In the genomic region with DNA sequence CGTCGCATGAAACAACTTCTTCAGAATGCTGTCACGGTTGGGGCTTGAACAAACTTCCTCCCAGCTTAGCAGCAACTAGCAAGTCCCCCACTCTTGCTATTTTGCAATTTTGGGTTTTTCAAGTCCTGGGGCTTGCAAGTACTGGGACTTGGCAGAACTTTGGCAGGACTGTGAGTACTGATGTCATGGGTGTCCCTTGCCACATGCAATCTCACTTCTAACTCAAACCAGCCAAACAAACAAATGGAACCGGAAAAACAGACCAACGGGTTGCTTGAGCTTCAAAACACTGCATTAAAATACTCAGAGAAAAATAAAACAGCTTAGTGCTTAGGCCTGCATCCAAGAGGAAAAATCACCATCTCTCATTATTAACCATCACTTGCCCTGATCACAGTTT, we compare ENCODE assay signal across 16 mouse cellular contexts. TPM values are rescaled to one million over a fixed set of nuclear protein-coding genes. Genes with fewer than 3 reads are reported as not detected.
DNase-seq lines count a peak whose midpoint lies in the region; ATAC-seq and TF ChIP-seq lines count a peak whose summit lies in the region.
"Had no signal": no experiment of that assay in that cellular context is flagged by ENCODE, and none has a peak within 500 bp of the region (broad histone marks: within the 10 kb centered on the region; RNA-seq: fewer than 3 reads in every experiment).

No protein-coding gene starts in this region.

- no peak overlapping the region for H3K9ac ChIP-seq in limb, embryonic 12.5 days (replicated peaks)
- H3K9ac ChIP-seq in limb, embryonic 14.5 days (ENCODE audit: low read depth, low read length, severe bottlenecking) = no peak overlapping the region
- no peak overlapping the region for H3K9ac ChIP-seq in stomach, embryonic 16.5 days (ENCODE audit: low read length)
- no peak overlapping the region for H3K9ac ChIP-seq in intestine, embryonic 15.5 days
- H3K9ac ChIP-seq: heart, embryonic 15.5 days; neural tube, embryonic 15.5 days had no signal

- no peaks in the 10 kb centered on the region for H3K36me3 ChIP-seq in limb, embryonic 12.5 days
- no peaks in the 10 kb centered on the region for H3K36me3 ChIP-seq in limb, embryonic 10.5 days
- H3K36me3 ChIP-seq in limb, embryonic 14.5 days (ENCODE audit: control insufficient read depth, insufficient read depth, low read length) = no peaks in the 10 kb centered on the region
- no peaks in the 10 kb centered on the region for H3K36me3 ChIP-seq in stomach, embryonic 16.5 days (ENCODE audit: control insufficient read depth, insufficient read depth, low read length)
- no peaks in the 10 kb centered on the region for H3K36me3 ChIP-seq in intestine, embryonic 15.5 days
- H3K36me3 ChIP-seq: heart, embryonic 15.5 days; neural tube, embryonic 15.5 days had no signal

- H3K9me3 ChIP-seq in limb, embryonic 12.5 days = 0 out of 2 replicates have a peak, but pooled peaks cover 8% of the 10 kb centered on the region
- no peaks in the 10 kb centered on the region for H3K9me3 ChIP-seq in limb, embryonic 10.5 days (replicated peaks)
- H3K9me3 ChIP-seq in limb, embryonic 14.5 days (ENCODE audit: control insufficient read depth, low read length) = no peaks in the 10 kb centered on the region; the same call in 1 of the 2 replicates
- H3K9me3 ChIP-seq in stomach, embryonic 16.5 days (replicated peaks; ENCODE audit: control insufficient read depth, low read length) = 0 out of 2 replicates have a peak, but pooled peaks cover 5% of the 10 kb centered on the region
- H3K9me3 ChIP-seq in intestine, embryonic 15.5 days = no peaks in the 10 kb centered on the region
- H3K9me3 ChIP-seq: heart, embryonic 15.5 days; neural tube, embryonic 15.5 days had no signal

- no peak overlapping the region for H3K4me2 ChIP-seq in limb, embryonic 12.5 days
- no peak overlapping the region for H3K4me2 ChIP-seq in limb, embryonic 14.5 days (replicated peaks; ENCODE audit: low read depth, low read length, severe bottlenecking)
- no peak overlapping the region for H3K4me2 ChIP-seq in stomach, embryonic 16.5 days (ENCODE audit: low read depth, low read length)
- H3K4me2 ChIP-seq in intestine, embryonic 15.5 days (replicated peaks) = no peak overlapping the region
- H3K4me2 ChIP-seq: heart, embryonic 15.5 days; neural tube, embryonic 15.5 days had no signal

- DNase-seq in gastrocnemius, adult 2 months = peak; percentile 53
- no peak for DNase-seq in gastrocnemius, postnatal 14 days
- DNase-seq in limb, embryonic 10.5 days (ENCODE audit: low spot score) = no peak
- DNase-seq in limb, embryonic 14.5 days (ENCODE audit: low spot score) = peak; percentile 18
- DNase-seq in testis, postnatal 10 days (ENCODE audit: low spot score) = no peak
- DNase-seq: adrenal gland, adult 8-10 months; embryo, embryonic 11 days; kidney, adult 11 months had no signal

- H3K27me3 ChIP-seq in limb, embryonic 12.5 days = no peaks in the 10 kb centered on the region
- no peaks in the 10 kb centered on the region for H3K27me3 ChIP-seq in limb, embryonic 10.5 days (ENCODE audit: low read depth, poor library complexity, severe bottlenecking)
- no peaks in the 10 kb centered on the region for H3K27me3 ChIP-seq in limb, embryonic 14.5 days (ENCODE audit: control insufficient read depth, insufficient read depth, low read length)
- no peaks in the 10 kb centered on the region for H3K27me3 ChIP-seq in stomach, embryonic 16.5 days (ENCODE audit: control insufficient read depth, insufficient read depth, low read length)
- H3K27me3 ChIP-seq in intestine, embryonic 15.5 days (replicated peaks) = no peaks in the 10 kb centered on the region
- H3K27me3 ChIP-seq: heart, embryonic 15.5 days; neural tube, embryonic 15.5 days had no signal

- no peak for TF ChIP-seq POLR2A in limb, embryonic 14.5 days (IDR thresholded peaks at IDR 0.05; ENCODE audit: borderline replicate concordance, extremely low read depth, insufficient read depth, insufficient read length)

- peak overlapping the region; percentile 63 for H3K27ac ChIP-seq in gastrocnemius, adult 2 months
- H3K27ac ChIP-seq in limb, embryonic 12.5 days = peak overlapping the region; percentile 51; the same call in 1 of the 2 replicates
- H3K27ac ChIP-seq in limb, embryonic 10.5 days = no peak overlapping the region
- H3K27ac ChIP-seq in limb, embryonic 14.5 days (replicated peaks; ENCODE audit: low read depth, low read length) = 0 out of 2 replicates have a peak overlapping the region, but pooled peaks have one; percentile 11
- H3K27ac ChIP-seq in stomach, embryonic 16.5 days (ENCODE audit: low read length) = peak overlapping the region; percentile 53; the same call in 1 of the 2 replicates
- H3K27ac ChIP-seq in intestine, embryonic 15.5 days = no peak overlapping the region
- H3K27ac ChIP-seq: heart, embryonic 15.5 days; left cerebral cortex, adult 2 months; macrophage; neural tube, embryonic 15.5 days had no signal

- H3K4me3 ChIP-seq in gastrocnemius, adult 2 months = no peak overlapping the region
- no peak overlapping the region for H3K4me3 ChIP-seq in limb, embryonic 12.5 days (replicated peaks)
- H3K4me3 ChIP-seq in limb, embryonic 10.5 days = no peak overlapping the region
- no peak overlapping the region for H3K4me3 ChIP-seq in limb, embryonic 14.5 days (replicated peaks; ENCODE audit: low read length)
- no peak overlapping the region for H3K4me3 ChIP-seq in stomach, embryonic 16.5 days (replicated peaks; ENCODE audit: low read length)
- no peak overlapping the region for H3K4me3 ChIP-seq in intestine, embryonic 15.5 days (replicated peaks)
- H3K4me3 ChIP-seq: heart, embryonic 15.5 days; left cerebral cortex, adult 2 months; neural tube, embryonic 15.5 days had no signal

- ATAC-seq in limb, embryonic 12.5 days (ENCODE audit: insufficient number of reproducible peaks, insufficient read depth, low FRiP score, low TSS enrichment, low read depth) = no peak
- no peak for ATAC-seq in limb, embryonic 14.5 days (ENCODE audit: low FRiP score, low read depth)
- no peak for ATAC-seq in stomach, embryonic 16.5 days (ENCODE audit: insufficient read depth, low FRiP score)
- ATAC-seq in intestine, embryonic 15.5 days = no peak
- ATAC-seq: midbrain, embryonic 16.5 days had no signal

- peaks cover 12% of the 10 kb centered on the region for H3K4me1 ChIP-seq in limb, embryonic 12.5 days (replicated peaks)
- H3K4me1 ChIP-seq in limb, embryonic 10.5 days = peaks cover 12% of the 10 kb centered on the region
- 0 out of 2 replicates have a peak, but pooled peaks cover 8% of the 10 kb centered on the region for H3K4me1 ChIP-seq in limb, embryonic 14.5 days (ENCODE audit: control insufficient read depth, insufficient read depth, low read length)
- peaks cover 7% of the 10 kb centered on the region; the same call in 1 of the 2 replicates for H3K4me1 ChIP-seq in stomach, embryonic 16.5 days (ENCODE audit: control insufficient read depth, insufficient read depth, low read length)
- peaks cover 8% of the 10 kb centered on the region; the same call in 1 of the 2 replicates for H3K4me1 ChIP-seq in intestine, embryonic 15.5 days (replicated peaks)

- intact Hi-C loops in gastrocnemius, adult 2 months (cut with DNase I) = no loop called here
- intact Hi-C loops in gastrocnemius, postnatal 14 days (cut with DNase I; ENCODE audit: low total_unique reads) = no loop called here

- 76% methylated on average over 5 of the region's 5 CpGs for WGBS in limb, embryonic 12.5 days
- 82% methylated on average over 5 of the region's 5 CpGs for WGBS in limb, embryonic 10.5 days
- WGBS in limb, embryonic 14.5 days = 52% methylated on average over 5 of the region's 5 CpGs
- 58% methylated on average over 5 of the region's 5 CpGs for WGBS in stomach, embryonic 16.5 days
- 70% methylated on average over 5 of the region's 5 CpGs for WGBS in intestine, embryonic 15.5 days

- no peak for TF ChIP-seq CTCF in gastrocnemius, adult 2 months (IDR thresholded peaks at IDR 0.05)

RNA-seq across cellular contexts. Expression of gene Xpnpep1, which starts 7.2 kb away (rescaled TPM):
- total RNA-seq in gastrocnemius, adult 2 months (2021) = 10 to 100 TPM; 41.9 to 48.9 TPM
- total RNA-seq in gastrocnemius, postnatal 14 days (2021) = 10 to 100 TPM; 63.1 to 75.1 TPM
- polyA plus RNA-seq in limb, embryonic 12.5 days (2016; fragmentation: Nextera tagmentation; extraction: Ambion mirVana) = 146 and 150 TPM in 2 replicates
- 138 and 152 TPM in 2 replicates for polyA plus RNA-seq in limb, embryonic 10.5 days (2016; fragmentation: Nextera tagmentation; extraction: Ambion mirVana)
- 101 and 111 TPM in 2 replicates for polyA plus RNA-seq in limb, embryonic 14.5 days (2012; rRNA removed)
- polyA plus RNA-seq in limb, embryonic 14.5 days (2014; fragmentation: Nextera tagmentation; extraction: Ambion mirVana) = 157 and 159 TPM in 2 replicates
- polyA plus RNA-seq in stomach, embryonic 16.5 days (2015; fragmentation: Nextera tagmentation; extraction: Ambion mirVana) = 157 and 160 TPM in 2 replicates
- 182 and 206 TPM in 2 replicates for polyA plus RNA-seq in intestine, embryonic 15.5 days (2015; fragmentation: Nextera tagmentation; extraction: Ambion mirVana)

Comparison
In these comparisons a context has a peak if more than half of its experiments do, and no peak if none do; other contexts are left out.
1. DNase-seq: peak in gastrocnemius, adult 2 months (single experiment) and limb, embryonic 14.5 days (single experiment); none in gastrocnemius, postnatal 14 days (single experiment), limb, embryonic 10.5 days (single experiment) and testis, postnatal 10 days (single experiment).
2. H3K27ac ChIP-seq: peak in gastrocnemius, adult 2 months (single experiment), limb, embryonic 12.5 days (single experiment), limb, embryonic 14.5 days (single experiment) and stomach, embryonic 16.5 days (single experiment); none in limb, embryonic 10.5 days (single experiment) and intestine, embryonic 15.5 days (single experiment).